Mouse (Mus musculus) layer of hippocampus, adult 18-20 months (tissue): ENCODE data around the gene Ndufa12. TPM values are rescaled to one million over a fixed set of nuclear protein-coding genes. Genes with fewer than 3 reads are reported as not detected.

Experiments
- DNase-seq, 2 experiments: peaks; one replicate each; pipeline ENCODE4 v3.0.0; 2022; ENCODE audit warnings: low spot score in 2 of 2
- total RNA-seq, 2 experiments: library from RNA; stranded (reverse); gene quantifications; 2 replicates each; pipeline ENCODE4 v1.2.3; 2021

The Ndufa12 gene
- total RNA-seq, 2 experiments from 2014 or later, result 281 to 292 TPM

DNA sequence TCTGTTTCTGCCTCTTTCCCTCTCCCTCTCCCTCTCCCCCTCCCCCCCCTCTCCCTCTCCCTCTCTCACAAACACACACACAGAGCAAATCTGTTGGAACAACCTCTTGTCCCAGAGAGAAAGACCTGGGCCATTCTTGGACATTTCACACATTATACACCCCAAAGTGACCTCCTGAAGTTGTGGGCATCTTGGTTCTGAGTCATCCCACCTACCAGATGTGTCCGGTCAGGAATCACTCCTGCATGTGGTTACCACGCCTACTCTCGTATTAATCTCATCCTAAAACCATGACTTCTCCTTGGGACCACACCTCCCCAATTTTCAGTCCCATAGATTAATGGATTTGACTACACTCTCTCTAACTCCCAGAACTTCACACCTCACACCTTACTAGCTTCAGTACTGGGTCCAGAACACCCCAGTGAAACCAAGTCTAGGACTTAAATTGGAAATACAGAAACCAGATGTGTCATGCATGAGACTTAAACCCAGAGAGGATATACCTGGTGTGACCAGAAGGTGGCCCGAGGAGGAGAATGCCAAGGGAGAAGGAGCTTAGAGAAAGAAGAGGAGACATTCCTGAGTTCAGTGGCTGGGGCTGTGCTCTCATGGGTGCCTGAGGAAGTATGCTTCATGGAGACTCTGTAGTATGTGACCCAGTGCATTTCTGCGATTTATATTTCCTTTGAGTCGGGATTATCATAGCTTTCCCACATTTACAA lies 26.7 kb downstream of the Ndufa12 start:
- no peak for DNase-seq

DNA sequence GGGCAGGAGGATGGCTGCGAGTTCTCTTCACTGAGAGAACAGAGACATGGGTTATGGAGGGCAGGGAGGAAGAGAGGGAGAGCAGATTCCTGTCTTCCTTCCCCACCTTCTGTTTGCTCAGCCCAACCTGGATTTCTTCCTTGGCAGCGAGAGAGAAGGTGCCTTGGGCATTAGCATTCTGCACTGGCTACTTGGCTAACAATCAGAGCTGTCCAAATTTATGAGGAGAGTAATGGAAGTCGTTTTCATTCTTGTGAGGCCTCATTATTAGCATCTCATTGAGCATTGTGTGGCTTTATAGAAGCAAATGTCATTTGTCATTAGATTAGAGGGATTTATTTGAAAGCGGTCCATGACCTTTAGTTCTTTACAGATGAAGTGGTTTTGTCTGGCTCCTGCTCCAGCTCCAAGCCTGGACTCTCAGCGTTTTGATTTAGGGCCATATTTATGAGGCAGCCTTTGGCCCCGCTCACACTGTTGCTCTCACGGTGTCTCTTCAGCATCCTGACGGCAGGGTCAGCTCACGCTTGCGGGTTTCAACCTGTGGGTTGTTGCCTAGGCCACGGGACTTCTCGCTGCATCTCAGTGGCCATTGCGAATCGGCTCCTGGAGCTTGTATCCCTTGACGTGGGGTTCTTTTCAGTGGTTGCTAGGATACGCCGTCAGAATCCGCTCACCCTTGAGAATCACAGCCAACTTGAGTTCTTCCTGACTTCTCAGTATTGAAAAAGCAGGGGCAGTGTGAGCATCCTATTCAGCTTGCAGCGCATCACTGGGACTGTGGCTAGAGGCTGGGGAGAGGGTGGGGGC lies 31.9 kb downstream of the Ndufa12 start:
- peak; percentile 43 to 50 for DNase-seq

- DNase-seq, result no peak
Observed at GRCm38 (mm10) chr10:94231025-94231424, 32.5 kb downstream of the Ndufa12 start.

- no peak for DNase-seq
Observed at GRCm38 (mm10) chr10:94235200-94235599, 36.7 kb downstream of the Ndufa12 start.

DNA sequence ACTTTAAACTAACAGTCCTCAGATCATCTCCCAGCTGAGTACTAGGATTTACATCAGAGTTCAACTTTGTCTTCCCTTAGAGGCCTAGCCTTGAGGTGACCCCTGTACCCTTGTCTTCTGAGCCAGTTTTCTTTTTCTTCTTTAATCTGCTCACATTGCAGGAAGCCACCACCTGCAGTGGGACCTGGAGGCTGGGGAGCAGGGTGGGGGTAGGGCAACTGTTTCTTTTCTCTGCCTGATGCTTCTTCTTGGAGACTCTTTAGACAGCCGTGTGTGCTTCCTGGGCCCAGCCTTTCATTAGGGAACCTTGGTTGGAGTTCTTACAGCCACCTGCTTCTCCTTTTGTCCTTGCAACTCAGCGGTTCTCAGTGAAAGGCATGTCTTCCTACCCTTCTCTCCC lies 42.8 kb downstream of the Ndufa12 start:
- no peak for DNase-seq

GRCm38 (mm10) chr10:94247748-94248349 lies 49.3 kb downstream of the Ndufa12 start:
- no peak for DNase-seq

- peak; percentile 16 to 32 for DNase-seq
Observed at GRCm38 (mm10) chr10:94249575-94250456, 51.3 kb downstream of the Ndufa12 start.

DNA sequence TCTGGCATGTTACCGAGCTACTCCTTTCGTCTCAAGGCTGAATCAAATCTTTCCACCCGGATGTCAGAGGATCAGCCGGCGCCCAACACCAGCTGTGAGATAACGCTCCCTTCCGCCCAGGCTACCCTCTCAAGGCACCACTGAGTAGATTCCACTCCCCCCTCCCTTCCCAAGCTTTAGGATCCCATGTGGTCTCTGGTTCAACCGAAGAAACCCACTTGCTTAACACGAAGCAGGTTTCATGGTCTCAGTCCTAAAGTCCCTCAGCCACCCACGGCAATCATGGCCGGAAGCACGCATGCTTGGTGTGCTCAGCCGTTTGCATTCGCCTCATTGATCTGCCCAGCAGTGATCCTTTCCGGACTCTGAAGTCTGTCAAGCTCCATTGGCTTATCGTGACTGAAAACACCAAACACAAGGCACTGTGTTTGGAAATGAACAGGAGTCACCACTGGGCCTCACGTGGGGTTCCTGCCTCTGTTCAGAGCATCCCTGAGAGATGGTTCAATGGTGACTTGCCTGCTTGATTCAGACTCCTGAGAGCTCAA lies 54.8 kb downstream of the Ndufa12 start:
- no peak for DNase-seq

DNA sequence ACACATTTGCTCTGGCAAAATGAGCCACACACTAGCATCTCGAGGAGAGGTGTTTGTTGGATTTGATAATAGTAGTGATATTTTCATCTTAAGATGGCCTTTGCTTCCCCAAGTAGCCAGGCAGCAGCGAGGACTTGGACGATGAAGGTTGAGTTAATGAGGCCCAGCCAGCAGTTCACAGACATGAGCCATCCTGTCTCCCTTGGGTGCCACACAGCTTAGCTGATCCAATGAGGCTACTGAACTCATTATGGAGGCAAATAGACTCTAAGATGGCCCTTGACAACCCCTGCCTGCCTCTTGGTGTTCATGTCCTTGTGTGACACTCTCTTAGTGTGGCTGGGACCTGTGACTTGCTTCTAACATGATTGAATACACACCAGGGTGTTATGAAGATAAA lies 56.2 kb downstream of the Ndufa12 start:
- DNase-seq, result no peak

DNA sequence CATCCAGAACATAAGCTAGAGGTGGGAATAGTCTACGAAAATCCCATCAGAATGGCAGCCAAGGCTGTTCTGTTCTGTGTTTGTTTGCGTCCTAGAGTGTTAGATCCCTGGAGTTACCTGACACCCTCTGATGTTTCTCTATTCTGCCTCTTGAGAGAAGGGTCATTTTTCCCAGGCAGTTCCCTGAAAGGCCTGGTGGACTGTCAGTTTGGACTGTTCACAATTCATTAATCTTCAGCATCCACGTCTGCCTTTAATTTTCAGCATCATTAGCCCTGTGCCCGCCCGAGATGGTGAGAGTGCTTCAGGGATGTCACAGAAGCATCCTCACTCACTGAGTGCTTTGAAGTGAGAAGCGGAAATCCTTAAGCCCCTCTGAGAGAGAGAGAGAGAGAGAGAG lies 57.2 kb downstream of the Ndufa12 start:
- no peak for DNase-seq

GRCm38 (mm10) chr10:94256518-94256917 lies 58.0 kb downstream of the Ndufa12 start:
- DNase-seq, result no peak

DNA sequence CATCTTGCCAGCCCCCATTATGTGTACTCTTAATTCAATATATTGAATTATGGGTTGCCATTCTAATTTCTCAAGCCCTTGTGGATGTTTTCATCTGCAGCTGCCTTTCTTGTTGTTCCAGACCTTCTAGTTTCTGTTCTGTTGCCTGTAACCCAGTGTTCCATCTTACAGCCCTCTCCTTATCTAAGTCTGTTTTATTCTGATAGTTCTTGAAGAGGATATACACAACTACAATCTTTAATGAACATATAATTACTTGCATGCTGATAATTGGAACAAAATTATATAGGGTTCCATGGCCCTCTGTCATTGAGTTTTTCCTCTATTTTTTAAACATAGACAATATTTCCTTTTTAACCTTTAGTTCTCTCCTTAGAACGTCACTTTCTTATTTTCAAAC lies 62.0 kb downstream of the Ndufa12 start:
- DNase-seq, result no peak

DNA sequence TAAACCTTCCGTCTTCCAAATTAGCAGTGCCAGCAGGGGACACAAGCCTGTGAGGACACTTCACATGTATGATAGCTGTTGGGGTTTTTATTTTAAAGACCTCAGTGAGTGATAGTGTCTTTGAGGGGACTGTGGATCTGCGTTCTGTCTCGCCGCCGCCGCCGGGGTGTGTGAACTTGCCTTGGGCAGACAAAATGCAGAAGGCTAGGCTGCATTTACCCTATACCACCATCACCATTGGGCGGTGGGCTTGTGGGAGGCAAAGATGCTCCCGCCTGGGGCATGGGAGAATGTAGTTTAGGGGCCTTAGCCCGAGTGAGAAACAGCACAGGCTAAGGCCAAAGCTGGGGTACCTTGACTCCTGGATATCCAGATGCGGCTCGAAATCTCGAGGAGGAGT lies 64.1 kb downstream of the Ndufa12 start:
- no peak for DNase-seq

DNA sequence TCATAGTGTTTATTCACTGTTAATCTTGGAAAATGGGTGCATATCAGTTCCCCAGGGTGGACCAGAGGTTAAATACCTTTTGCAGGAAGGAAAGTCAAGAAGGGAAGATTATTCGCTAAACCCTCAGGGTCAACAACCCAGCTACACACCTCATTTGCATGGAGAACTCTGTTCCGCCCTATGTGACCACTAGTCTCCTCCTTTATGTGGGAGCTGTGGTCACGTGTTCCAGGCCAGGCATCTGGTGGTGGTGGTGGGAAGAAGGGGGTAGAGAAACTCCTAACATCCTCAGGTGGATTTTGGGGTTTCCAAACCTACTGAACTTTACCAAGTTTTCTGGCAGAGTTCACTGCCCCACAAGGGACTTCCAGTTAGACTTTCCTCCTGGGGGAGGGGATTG lies 64.7 kb downstream of the Ndufa12 start:
- DNase-seq, result no peak

- no peak for DNase-seq
Observed at GRCm38 (mm10) chr10:94265656-94266542, 67.4 kb downstream of the Ndufa12 start.

Other genes with a start within 250 kb of the Ndufa12 start
- 10 to 100 TPM; 58.2 to 62.3 TPM for gene Vezt, start 162.9 kb upstream of the Ndufa12 start, total RNA-seq
- 1 to 10 TPM; 9.8 to 9.9 TPM for gene Fgd6, start 162.7 kb upstream of the Ndufa12 start, total RNA-seq
- 1 to 10 TPM; 8.1 to 8.7 TPM for gene Nr2c1, start 50.7 kb upstream of the Ndufa12 start, total RNA-seq
- gene Gm4792, start 100.0 kb downstream of the Ndufa12 start, total RNA-seq, result not detected
- gene Tmcc3, start 113.2 kb downstream of the Ndufa12 start, total RNA-seq, result 10 to 100 TPM; 52.9 to 56.6 TPM